Mouse (Mus musculus) c-Kit-positive CD71-negative TER-119-negative erythroid progenitor cells, embryonic 14.5 days (primary cell): Measurements from ENCODE around the gene Mup1.
"Not testable (repeated sequence)": the region's sequence is repeated elsewhere in the genome, so short reads cannot be mapped to it uniquely, and the experiment has no call there.

Experiments
- DNase-seq: peaks from one replicate; pipeline ENCODE4 v3.0.0-alpha.2; 2013; ENCODE audit warnings: low read depth

Gene Mup1

DNA sequence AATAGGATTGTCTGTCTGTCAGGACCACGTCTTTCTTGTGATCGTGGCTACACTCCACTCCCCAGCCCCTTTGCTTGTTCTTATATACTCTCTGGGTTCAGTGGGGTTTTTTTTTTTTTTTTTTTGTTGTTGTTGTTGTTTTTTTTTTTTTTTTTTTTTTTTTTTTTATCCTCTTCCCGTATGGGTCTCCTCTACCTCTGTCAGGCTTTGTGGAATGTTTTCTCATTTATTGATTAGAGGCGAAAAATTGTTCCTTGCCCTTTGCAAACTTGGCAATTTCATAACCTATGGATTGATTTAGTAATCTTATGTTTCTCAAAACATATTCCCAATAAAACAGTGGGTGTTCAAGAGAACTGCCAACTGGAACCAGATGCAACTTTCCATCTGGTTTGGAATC is at the start of gene Mup1:
Mup1 (minus strand) TSS at position 101 of the 400 bp plus-strand sequence.
- not testable (repeated sequence) for DNase-seq
